Mouse (Mus musculus) heart, adult 2 months (tissue): Measurements from ENCODE around the gene Atp6v1g2.

Experiments used
- CTCF ChIP-seq: fragments of 200-600 bp; IDR thresholded peaks from 2 replicates; pipeline ENCODE4 v1.8.1; 2022; ENCODE audit warnings: antibody characterized with exemption, mild to moderate bottlenecking, moderate library complexity
- EP300 ChIP-seq: fragments of 200-500 bp; IDR thresholded peaks from 2 replicates; pipeline ENCODE4 v1.6.1; 2011; ENCODE audit warnings: low read depth, low read length, control low read depth; ENCODE audit not compliant: insufficient read depth
- POLR2A ChIP-seq: fragments of 200-500 bp; IDR thresholded peaks from 2 replicates; pipeline ENCODE4 v1.6.1; 2011; ENCODE audit warnings: mild to moderate bottlenecking, low read depth, low read length, control low read depth; ENCODE audit not compliant: insufficient read depth

GRCm38 (mm10) chr17:35263523-35263883 lies 30.0 kb downstream of the Atp6v1g2 start:
- TF ChIP-seq CTCF (no peak), EP300 (no peak), POLR2A (no peak)
